Mouse (Mus musculus): ENCODE data around the gene Ubqln4.

GRCm38 (mm10) chr3:88510421-88511289 is 42.9 kb upstream of the Ubqln4 start:
- TF ChIP-seq CTCF (IDR thresholded peaks at IDR 0.05) (no peak), EP300 (IDR thresholded peaks at IDR 0.05) (no peak)

All from lung, postnatal 0 days (tissue).